Mouse (Mus musculus): ENCODE data around the gene Brd9.
A peak's percentile ranks its signal among the peaks of the same experiment; 100 is the strongest.

Gene Brd9

DNA sequence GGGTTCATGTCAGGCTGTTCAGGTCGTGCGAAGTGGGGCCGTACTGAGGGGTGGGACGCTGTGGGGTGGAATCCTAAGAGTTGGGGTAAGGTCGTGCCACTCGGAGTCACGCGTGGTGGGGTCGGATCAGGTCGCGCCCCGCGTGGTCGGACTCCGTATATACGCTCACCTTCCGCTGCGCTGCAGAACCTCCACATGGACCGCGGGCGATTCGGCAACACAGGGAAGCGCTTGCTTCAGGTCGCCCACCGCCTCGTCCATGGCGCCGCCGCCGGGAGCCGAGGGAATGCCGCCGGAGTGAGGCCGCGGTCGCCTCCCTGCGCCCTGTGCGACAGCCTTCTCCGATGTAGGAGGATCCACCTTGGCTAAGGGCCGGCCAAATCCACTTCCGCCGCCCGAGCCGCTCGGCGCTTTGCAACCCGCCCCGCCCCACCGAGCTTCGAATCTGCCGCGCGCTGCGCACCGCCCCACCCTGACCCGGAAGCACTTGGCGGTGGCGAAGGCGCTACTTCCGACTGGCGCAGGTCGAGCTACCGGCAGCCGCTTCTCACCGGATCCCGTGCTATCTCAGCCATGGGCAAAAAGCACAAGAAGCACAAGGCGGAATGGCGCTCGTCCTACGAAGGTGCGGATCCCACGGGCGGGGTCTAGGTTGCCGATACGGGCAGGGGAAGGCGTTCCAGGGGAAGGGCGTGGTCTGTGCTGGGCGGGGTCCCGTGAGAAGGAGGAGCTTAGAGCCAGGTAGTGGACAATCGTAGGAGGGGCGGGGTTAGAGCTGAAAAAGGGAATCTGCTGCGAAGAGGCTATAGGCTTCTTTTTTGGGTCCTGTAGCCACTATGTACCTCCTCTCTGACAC, at the start of gene Brd9, which contains the start of gene Trip13:
TSS of gene Brd9 (plus strand) at position 491 of the 856 bp plus-strand sequence.
TSS of gene Trip13 (minus strand) at position 464 of the 856 bp plus-strand sequence.
- peak; percentile 87 to 89 for DNase-seq (ENCODE audit: low spot score in 2 of 2)

GRCm38 (mm10) chr13:73892493-73893178, 45.0 kb upstream of the Brd9 start:
- DNase-seq (ENCODE audit: low spot score in 2 of 2) = no peak

GRCm38 (mm10) chr13:73897561-73897960, 40.0 kb upstream of the Brd9 start:
- no peak for DNase-seq (ENCODE audit: low spot score in 2 of 2)

- no peak for DNase-seq (ENCODE audit: low spot score in 2 of 2)
These were observed 30.5 kb upstream of the Brd9 start for GRCm38 (mm10) chr13:73907136-73907535.

DNA sequence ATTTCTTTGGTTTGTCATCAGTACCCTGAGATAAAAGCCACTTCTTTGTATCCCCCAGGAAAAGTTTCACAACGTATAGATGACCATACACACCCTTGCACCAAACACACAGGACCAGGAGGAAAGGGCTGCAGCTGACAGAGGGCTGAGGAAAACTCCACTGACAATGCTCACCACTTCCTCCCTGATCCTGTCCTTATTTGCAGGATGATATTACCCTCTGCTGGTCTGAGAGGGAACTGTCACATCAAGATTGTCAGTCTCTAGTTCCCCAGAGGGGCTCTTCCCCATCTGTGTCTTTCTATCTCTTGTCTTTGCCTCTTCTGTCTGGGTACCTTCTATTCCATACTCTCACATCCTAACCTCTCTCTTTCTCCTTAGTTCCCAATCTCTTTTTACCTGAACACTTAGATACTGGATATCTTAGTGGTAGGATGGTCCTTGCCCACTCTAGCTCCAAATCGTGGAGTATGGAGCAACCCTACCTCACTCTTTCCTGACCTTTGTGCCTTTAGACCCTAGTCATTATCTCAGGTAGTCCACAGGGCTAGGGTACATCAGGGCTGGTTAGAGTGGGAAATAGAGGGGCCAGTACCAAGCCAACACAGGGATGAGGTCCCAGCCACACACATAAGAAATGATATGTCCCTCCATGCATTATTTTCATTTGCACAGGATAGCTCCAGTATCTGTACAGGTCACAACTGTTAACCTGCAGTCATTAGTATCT, 29.8 kb upstream of the Brd9 start:
- peak; percentile 34 to 61 for DNase-seq (ENCODE audit: low spot score in 2 of 2)

GRCm38 (mm10) chr13:73913066-73913465, 24.5 kb upstream of the Brd9 start:
- no peak for DNase-seq (ENCODE audit: low spot score in 2 of 2)

DNA sequence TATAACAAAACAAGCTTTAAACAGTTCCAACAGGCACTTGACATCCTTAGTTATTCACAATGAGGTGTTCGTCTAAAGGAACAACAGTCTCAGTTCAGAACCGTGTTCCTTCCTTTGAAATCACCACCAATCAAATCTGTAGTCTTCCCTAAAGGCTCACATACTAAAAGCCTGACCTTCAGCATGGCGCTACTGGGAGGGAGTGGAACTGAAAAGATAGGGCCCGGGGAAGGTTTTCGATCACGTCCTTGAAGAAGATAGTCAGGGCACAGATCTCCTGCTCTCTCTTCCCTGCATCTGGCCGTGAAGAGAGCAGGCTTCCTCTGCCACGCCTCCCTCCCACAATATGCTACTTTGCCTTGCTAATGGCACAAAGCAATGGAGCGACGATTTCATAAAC, 5.4 kb upstream of the Brd9 start:
- no peak for DNase-seq (ENCODE audit: low spot score in 2 of 2)

- DNase-seq (ENCODE audit: low spot score in 2 of 2) = no peak
These were observed 682 bp upstream of the Brd9 start for GRCm38 (mm10) chr13:73936938-73937320.

DNA sequence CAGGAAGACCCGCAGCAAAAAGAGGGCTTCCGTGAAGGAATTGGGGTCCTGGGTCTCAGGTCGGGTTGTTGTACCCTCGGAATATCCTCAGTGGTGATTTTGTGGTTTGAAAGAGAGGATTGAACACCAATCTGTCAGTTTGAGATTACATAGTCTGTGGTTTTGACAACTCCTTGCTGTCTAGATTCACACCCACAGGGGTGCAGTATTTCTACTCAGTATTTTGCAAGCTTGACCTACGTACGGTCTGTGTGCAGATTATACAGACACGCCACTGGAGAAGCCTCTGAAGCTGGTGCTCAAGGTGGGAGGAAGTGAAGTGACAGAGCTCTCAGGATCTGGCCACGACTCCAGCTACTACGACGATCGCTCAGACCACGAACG, 558 bp downstream of the Brd9 start:
- DNase-seq (ENCODE audit: low spot score in 2 of 2) = no peak

GRCm38 (mm10) chr13:73939101-73939500, 1.5 kb downstream of the Brd9 start:
- no peak for DNase-seq (ENCODE audit: low spot score in 2 of 2)

DNA sequence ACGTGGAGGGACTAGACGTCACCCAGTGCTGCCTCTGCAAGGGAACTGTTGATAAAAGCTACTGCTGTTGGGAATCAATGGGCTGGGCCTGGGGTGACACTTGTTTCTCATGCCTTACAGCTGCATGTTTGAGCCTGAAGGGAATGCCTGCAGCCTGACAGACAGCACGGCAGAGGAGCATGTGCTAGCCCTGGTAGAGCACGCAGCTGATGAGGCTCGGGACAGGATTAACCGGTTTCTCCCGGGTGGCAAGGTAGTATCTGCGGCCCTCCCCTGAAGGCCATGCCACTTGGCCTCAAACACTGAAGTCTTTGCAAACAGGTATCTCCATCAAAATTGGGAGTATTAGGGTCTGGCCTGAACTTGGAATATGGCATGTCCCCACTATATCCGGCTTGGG, 7.0 kb downstream of the Brd9 start:
- no peak for DNase-seq (ENCODE audit: low spot score in 2 of 2)

DNA sequence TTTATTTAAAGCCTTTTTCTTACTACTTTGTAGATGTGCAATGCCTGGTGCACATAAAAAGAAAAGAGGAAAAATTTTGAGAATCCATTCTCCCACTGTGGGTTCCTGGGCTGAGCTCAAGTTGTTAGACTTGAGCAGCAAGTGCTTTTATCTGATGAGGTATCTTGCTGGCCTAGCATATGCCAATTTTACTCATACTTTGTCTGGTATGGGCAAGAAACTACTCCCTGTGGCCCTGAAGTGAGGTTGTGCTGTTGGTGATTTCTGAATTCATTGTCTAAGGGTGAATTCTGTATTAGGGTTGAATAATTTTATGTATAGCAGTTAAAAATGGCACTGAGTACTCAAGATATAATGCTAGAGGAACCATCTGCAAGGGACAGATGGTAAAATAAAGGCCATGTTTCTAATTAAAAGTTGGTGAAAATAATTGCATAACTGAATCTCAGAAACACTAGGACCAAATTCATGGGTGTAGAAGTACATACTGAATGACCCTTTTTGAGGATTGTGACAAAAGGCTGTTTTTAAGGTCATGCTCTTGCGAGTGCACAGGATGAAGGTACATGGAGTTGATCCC, 16.0 kb downstream of the Brd9 start:
- DNase-seq (ENCODE audit: low spot score in 2 of 2) = peak in 1 of 2 experiments; percentile 22

- no peak for DNase-seq (ENCODE audit: low spot score in 2 of 2)
These were observed 17.1 kb downstream of the Brd9 start for GRCm38 (mm10) chr13:73954666-73955065.

- DNase-seq (ENCODE audit: low spot score in 2 of 2) = no peak
These were observed 17.9 kb downstream of the Brd9 start for GRCm38 (mm10) chr13:73955531-73955930.

DNA sequence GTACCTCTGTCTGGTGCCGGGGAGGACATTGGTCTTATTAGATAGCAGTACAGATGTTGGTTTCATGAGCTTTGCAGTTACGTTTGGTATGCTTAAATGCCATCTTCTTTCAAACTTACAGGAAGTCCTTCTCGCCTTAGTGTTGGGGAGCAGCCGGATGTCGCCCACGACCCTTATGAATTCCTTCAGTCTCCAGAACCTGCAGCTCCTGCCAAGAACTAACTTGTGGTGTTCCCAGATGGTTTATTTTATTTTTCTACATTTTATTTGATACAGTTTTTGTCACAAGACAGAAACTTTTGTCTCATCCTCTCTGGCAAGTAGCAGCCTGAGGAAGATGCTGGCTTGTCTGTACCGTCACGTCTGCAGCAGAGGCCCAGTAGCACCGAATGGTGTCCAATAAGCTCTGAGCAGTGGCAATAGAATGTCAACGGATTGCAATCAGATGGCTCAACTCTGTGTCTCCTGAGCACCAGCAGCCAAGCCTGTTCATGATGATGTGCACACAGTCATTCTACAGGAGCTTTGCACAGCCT, 22.6 kb downstream of the Brd9 start:
- peak in 1 of 2 experiments; percentile 27 for DNase-seq (ENCODE audit: low spot score in 2 of 2)

DNA sequence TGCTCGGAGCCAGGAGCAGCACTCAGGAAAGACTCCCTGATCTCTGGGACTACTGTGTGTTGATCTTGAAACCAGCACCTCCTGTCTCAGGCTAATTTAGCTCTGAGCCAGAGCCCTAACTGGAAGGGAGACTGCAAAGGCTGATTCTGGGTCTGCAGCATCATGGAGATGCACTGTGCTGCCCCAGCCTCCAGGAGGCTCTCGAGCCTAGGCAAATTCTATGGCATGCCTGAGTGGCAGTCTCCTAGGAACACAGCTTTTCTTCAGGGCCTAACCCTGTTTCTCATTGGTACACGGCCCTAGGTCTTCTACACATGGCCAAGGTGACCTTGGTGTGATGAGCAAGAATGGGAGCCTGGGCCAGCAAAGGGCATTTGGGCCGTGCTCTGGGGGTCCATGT, 23.6 kb downstream of the Brd9 start:
- no peak for DNase-seq (ENCODE audit: low spot score in 2 of 2)

DNA sequence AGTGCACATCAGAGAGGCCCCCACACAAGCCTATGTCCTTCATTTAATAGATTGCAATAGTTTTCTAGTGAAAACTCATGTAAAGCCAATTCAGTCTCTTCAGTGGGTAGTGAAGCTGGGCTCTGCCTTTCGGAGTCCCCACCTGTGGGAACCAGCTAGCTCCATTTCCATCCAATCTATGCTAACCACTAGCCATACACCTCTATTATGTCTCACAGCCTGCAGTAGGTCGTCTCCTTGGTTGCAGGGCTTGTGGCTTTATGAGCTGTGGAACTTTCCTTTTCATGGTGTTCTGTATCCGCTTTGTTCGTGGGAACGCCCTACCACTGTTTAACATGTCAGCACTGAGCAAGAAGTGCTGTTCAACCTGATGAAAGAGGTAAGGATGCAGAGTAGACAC, 25.9 kb downstream of the Brd9 start, which contains the start of gene Zdhhc11:
TSS of gene Zdhhc11 (plus strand) at position 301 of the 400 bp plus-strand sequence.
- no peak for DNase-seq (ENCODE audit: low spot score in 2 of 2)

- peak; percentile 48 to 58 for DNase-seq (ENCODE audit: low spot score in 2 of 2)
These were observed 33.2 kb downstream of the Brd9 start for GRCm38 (mm10) chr13:73970545-73971448.

GRCm38 (mm10) chr13:73974523-73974922, 36.9 kb downstream of the Brd9 start:
- DNase-seq (ENCODE audit: low spot score in 2 of 2) = no peak

DNA sequence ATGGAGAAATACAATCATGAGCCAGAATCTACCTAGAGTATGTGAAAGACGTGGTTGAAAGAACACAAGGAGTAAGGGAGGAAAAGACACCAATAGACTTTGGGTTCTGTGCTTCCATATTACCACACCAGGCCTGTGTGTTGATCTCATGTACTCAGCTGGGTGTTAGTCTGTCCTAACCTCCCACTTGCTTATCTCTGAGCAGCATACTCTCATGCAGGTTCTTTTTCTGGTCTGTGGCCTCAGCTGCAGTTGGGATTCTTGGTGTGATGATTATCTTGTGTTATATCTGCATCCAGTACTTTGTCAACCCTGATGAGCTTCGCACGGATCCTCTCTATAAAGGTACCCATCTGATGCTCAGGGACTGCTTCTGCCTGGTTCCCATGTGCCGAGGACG, 39.3 kb downstream of the Brd9 start:
- DNase-seq (ENCODE audit: low spot score in 2 of 2) = no peak

- DNase-seq (ENCODE audit: low spot score in 2 of 2) = no peak
These were observed 52.7 kb downstream of the Brd9 start for GRCm38 (mm10) chr13:73990325-73990724.
